In the genomic region with DNA sequence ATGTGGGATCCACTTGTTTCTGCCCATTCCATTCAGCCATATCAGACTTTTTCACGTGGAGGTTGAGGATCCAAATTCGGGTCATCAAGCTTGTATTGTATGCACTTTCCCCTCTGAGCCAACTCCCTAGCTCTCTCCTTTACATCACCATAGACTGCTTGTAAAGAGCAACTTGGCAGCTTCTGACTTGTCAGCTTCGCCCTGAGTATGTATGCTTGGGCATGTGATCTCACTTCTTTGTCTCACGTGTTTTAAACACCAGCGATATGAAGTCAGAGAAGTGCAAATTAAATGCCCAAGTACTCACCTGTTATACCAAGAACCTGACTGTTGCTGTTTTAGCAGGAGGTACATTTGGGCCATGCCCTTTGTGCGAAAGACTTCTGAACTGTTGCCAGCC, we compare ENCODE assay signal across 16 mouse cellular contexts.
"Had no signal": no experiment of that assay in that cellular context is flagged by ENCODE, and none has a peak within 500 bp of the region (broad histone marks: within the 10 kb centered on the region; RNA-seq: fewer than 3 reads in every experiment).

No protein-coding gene starts in this region.

- ATAC-seq: liver, postnatal 0 days had no signal

- H3K4me1 ChIP-seq: liver, embryonic 13.5 days; megakaryocyte, embryonic 14.5 days had no signal

- H3K27ac ChIP-seq: limb, embryonic 12.5 days; liver, embryonic 13.5 days; lung, embryonic 15.5 days; macrophage; midbrain, embryonic 12.5 days; stomach, embryonic 15.5 days had no signal

- H3K27me3 ChIP-seq: limb, embryonic 12.5 days; liver, embryonic 13.5 days; lung, embryonic 15.5 days; midbrain, embryonic 12.5 days; stomach, embryonic 15.5 days had no signal

- H3K4me3 ChIP-seq: limb, embryonic 12.5 days; liver, embryonic 13.5 days; lung, embryonic 15.5 days; megakaryocyte, embryonic 14.5 days; midbrain, embryonic 12.5 days; stomach, embryonic 15.5 days had no signal

- H3K9ac ChIP-seq: limb, embryonic 12.5 days; liver, embryonic 13.5 days; liver, postnatal 0 days; lung, embryonic 15.5 days; midbrain, embryonic 12.5 days; stomach, embryonic 15.5 days had no signal

- H3K9me3 ChIP-seq: limb, embryonic 12.5 days; liver, embryonic 13.5 days; lung, embryonic 15.5 days; megakaryocyte, embryonic 14.5 days; midbrain, embryonic 12.5 days; stomach, embryonic 15.5 days had no signal

- DNase-seq: kidney, postnatal 25 days; layer of hippocampus, adult 9-11 months; layer of hippocampus, postnatal 36 days; liver; liver, embryonic 13.5 days; liver, postnatal 0 days; lung, postnatal 14 days; right cerebral cortex, postnatal 14 days; thymus, adult 2 months; thymus, postnatal 25 days had no signal

- H3K36me3 ChIP-seq: limb, embryonic 12.5 days; liver, embryonic 13.5 days; midbrain, embryonic 12.5 days had no signal

- H3K4me2 ChIP-seq: limb, embryonic 12.5 days; liver, embryonic 13.5 days; lung, embryonic 15.5 days; midbrain, embryonic 12.5 days; stomach, embryonic 15.5 days had no signal
